Mouse (Mus musculus) heart, embryonic 16.5 days (tissue): Measurements from ENCODE around the gene BC107364. TPM values are rescaled to one million over a fixed set of nuclear protein-coding genes. Genes with fewer than 3 reads are reported as not detected.
"Not testable (repeated sequence)": the region's sequence is repeated elsewhere in the genome, so short reads cannot be mapped to it uniquely, and the experiment has no call there.

Experiments
- ATAC-seq: fragments of 200-750 bp; cut with Nextera tagmentation; replicated peaks from 2 replicates; pipeline ENCODE4 v1.8.0; 2017; ENCODE audit warnings: moderate number of reproducible peaks; ENCODE audit not compliant: insufficient read depth, low FRiP score; ENCODE audit errors: extremely low read depth
- H3K27ac ChIP-seq: fragments of 300-500 bp; sonication (generic); 2 replicates; pipeline ENCODE4 v1.5.1; 2014; ENCODE audit warnings: mild to moderate bottlenecking, low read length, control low read depth, moderate library complexity
- H3K27me3 ChIP-seq: fragments of 300-500 bp; sonication (generic); 2 replicates; pipeline ENCODE4 v1.6.1; 2014; ENCODE audit warnings: low read length, mixed read lengths; ENCODE audit not compliant: control insufficient read depth, insufficient read depth
- H3K36me3 ChIP-seq: fragments of 300-500 bp; sonication (generic); 2 replicates; pipeline ENCODE4 v1.6.1; 2014; ENCODE audit not compliant: control insufficient read depth, insufficient read depth
- H3K4me1 ChIP-seq: fragments of 300-500 bp; sonication (generic); 2 replicates; pipeline ENCODE4 v1.6.1; 2014; ENCODE audit warnings: low read length, mixed read lengths; ENCODE audit not compliant: control insufficient read depth, insufficient read depth
- H3K4me2 ChIP-seq: fragments of 300-500 bp; sonication (generic); 2 replicates; pipeline ENCODE4 v1.6.1; 2014; ENCODE audit warnings: low read depth, mild to moderate bottlenecking, control low read depth, low read length
- H3K4me3 ChIP-seq: fragments of 300-500 bp; sonication (generic); 2 replicates; pipeline ENCODE4 v1.5.1; 2014; ENCODE audit warnings: mild to moderate bottlenecking, control low read depth, low read length
- H3K9ac ChIP-seq: fragments of 300-500 bp; sonication (generic); 2 replicates; pipeline ENCODE4 v1.6.1; 2014; ENCODE audit warnings: low read length, control low read depth
- H3K9me3 ChIP-seq: fragments of 300-500 bp; sonication (generic); replicated peaks from 2 replicates; pipeline ENCODE4 v1.6.1; 2016; ENCODE audit warnings: low read length; ENCODE audit not compliant: control insufficient read depth
- WGBS: fragments of 180-500 bp; shearing (Covaris S2); extraction: QIAGEN DNeasy Blood & Tissue Kit; methylation state at CpG from one replicate; pipeline ENCODE4 v1.1.7; 2014; 5-methylcytosine and 5-hydroxymethylcytosine counted together
- polyA plus RNA-seq: library from polyadenylated mRNA; unstranded; fragments of >200 nt; fragmentation: Nextera tagmentation; extraction: Ambion mirVana; gene quantifications from 2 replicates; pipeline ENCODE4 v1.2.1, GENCODE M21; 2015

The BC107364 gene
- polyA plus RNA-seq, 1 experiment from 2014 or later: 1.3 TPM

DNA sequence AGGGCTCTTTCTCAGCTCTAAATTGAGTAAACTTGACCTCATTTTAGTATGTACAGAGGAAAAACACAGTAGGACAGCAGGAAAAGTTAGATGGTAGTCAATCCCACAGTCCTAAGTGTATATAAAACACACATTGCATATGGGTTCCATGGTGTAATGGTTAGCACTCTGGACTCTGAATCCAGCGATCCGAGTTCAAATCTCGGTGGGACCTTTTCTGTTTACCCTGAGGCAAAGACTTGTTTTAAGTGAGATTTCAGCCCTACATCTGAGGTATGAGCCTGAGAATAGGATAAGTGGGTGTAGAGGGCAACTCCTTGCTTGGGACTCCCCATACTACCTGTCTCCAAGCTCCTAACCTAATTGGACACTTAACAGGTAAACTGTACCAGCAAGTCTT is 27.1 kb upstream of the BC107364 start:
- H3K4me1 ChIP-seq: peaks cover 6% of the 10 kb centered on the region; the same call in 1 of the 2 replicates
- WGBS: 26% methylated on average over 3 of the region's 3 CpGs
- peaks cover 23% of the 10 kb centered on the region for H3K27me3 ChIP-seq
- no peaks in the 10 kb centered on the region for H3K36me3 ChIP-seq
- no peak for ATAC-seq
- H3K9me3 ChIP-seq: no peaks in the 10 kb centered on the region
- H3K9ac ChIP-seq: no peak overlapping the region
- no peak overlapping the region for H3K4me3 ChIP-seq
- H3K4me2 ChIP-seq: no peak overlapping the region
- H3K27ac ChIP-seq: no peak overlapping the region

DNA sequence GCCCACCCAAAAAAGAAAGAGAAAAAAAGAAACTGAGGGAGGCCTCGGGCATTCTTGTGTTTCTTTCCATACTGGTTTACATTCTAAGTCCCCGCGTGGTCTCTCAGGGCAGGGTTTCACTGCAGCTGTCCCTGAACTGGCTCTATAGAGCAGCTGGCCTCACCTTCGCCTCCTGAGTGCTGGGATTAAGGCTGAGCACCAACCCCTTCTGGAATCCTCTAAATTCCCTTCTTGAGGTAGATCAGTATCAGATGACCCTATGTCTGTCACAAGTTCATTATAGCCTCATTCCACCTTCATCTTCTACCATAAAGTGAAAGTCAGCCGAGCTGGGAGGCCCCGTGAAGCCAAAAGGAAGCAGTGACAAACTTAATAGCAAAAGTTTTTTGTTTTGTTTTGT is 25.5 kb upstream of the BC107364 start:
- Histone ChIP-seq H3K27me3 (peaks cover 27% of the 10 kb centered on the region), H3K36me3 (no peaks in the 10 kb centered on the region), H3K4me2 (no peak overlapping the region), H3K9me3 (no peaks in the 10 kb centered on the region), H3K4me3 (no peak overlapping the region), H3K9ac (no peak overlapping the region), H3K27ac (no peak overlapping the region), H3K4me1 (peaks cover 6% of the 10 kb centered on the region; the same call in 1 of the 2 replicates)
- no peak for ATAC-seq
- WGBS: 76% methylated on average over 6 of the region's 6 CpGs

DNA sequence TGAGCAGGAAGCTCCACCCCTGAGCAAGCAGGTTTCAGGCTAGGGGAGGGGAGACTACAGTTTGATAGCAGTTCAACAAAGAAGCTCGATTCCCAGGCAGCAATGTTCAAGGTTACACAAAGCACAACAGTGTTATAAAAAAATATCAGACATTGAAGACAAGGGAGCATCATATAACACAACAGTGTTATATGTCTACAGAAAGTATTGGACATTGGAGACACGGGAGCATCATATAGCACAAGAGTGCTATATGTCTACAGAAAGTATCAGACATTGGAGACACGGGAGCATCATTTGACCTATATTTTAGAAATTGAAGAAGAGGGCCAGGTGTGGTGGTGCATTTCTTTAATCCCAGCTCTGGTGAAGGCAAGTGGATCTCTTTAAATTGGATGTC is 25.0 kb upstream of the BC107364 start:
- no peak overlapping the region for H3K4me3 ChIP-seq
- H3K4me1 ChIP-seq: peaks cover 6% of the 10 kb centered on the region; the same call in 1 of the 2 replicates
- H3K4me2 ChIP-seq: no peak overlapping the region
- H3K9me3 ChIP-seq: no peaks in the 10 kb centered on the region
- ATAC-seq: no peak
- H3K36me3 ChIP-seq: no peaks in the 10 kb centered on the region
- no peak overlapping the region for H3K9ac ChIP-seq
- WGBS: 51% methylated on average over 3 of the region's 3 CpGs
- H3K27ac ChIP-seq: no peak overlapping the region
- peaks cover 29% of the 10 kb centered on the region for H3K27me3 ChIP-seq

DNA sequence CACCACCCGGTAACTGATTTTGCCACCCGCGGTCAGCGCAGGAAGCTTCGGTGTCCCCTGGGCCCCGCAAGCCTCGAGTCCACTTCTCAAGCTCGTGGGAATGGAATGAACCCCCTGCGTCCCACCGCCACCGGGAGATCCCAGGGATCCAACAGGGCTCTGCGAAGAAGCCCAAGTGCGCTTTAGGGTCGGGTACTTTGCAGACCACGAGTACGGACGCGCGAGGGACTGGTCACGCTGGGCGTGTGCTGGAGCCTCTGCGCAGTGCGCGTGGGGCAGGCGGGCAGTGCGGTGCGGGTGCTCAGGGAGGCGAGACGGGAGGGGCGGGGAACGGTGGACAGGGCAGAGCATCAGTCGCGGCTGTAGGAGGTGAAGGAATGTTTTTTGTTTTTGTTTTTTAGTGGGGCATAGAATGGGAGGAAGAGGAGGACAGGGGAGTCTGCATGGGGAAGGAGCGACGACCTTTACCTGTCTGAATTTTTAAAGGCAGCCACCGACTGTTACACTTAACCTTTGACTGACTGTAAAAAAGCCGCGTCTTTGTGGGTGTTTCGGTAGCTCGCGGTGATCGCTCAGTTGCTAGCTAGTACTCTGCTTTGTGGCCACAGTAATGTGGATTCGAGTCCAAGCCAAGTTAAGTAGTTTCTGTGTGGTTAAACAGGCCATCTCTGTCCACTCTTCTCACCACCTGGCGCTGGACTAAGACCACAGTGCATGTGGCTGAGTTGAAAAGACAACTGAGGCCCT is 23.0 kb upstream of the BC107364 start:
- ATAC-seq: no peak
- Histone ChIP-seq H3K36me3 (no peaks in the 10 kb centered on the region), H3K27ac (no peak overlapping the region), H3K9ac (peak overlapping the region; percentile 74), H3K4me1 (peaks cover 6% of the 10 kb centered on the region; the same call in 1 of the 2 replicates), H3K27me3 (peaks cover 34% of the 10 kb centered on the region), H3K4me2 (peak overlapping the region; percentile 99), H3K4me3 (peak overlapping the region; percentile 56), H3K9me3 (no peaks in the 10 kb centered on the region)
- WGBS: 2% methylated on average over 44 of the region's 44 CpGs

DNA sequence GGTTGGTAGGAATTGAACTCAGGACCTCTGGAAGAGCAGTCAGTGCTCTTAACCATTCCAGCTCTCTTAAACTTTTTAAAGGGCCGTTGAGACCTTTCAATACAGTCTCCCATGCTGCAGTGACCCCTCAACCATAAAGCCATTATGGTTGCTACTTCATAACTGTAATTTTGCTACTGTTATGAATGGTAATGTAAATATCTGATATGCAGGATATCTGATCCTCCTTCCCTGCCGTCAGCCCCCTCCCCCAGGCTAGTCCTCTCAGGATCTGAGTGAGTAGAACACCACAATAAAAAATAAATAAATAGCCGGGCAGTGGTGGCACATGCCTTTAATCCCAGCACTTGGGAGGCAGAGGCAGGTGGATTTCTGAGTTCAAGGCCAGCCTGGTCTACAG is 21.4 kb upstream of the BC107364 start:
- ATAC-seq, H3K9ac ChIP-seq, H3K4me1 ChIP-seq, H3K4me3 ChIP-seq, H3K36me3 ChIP-seq, H3K4me2 ChIP-seq, H3K27ac ChIP-seq, H3K9me3 ChIP-seq: not testable (repeated sequence)
- peaks cover 34% of the 10 kb centered on the region for H3K27me3 ChIP-seq
- 68% methylated on average over 3 of the region's 3 CpGs for WGBS

DNA sequence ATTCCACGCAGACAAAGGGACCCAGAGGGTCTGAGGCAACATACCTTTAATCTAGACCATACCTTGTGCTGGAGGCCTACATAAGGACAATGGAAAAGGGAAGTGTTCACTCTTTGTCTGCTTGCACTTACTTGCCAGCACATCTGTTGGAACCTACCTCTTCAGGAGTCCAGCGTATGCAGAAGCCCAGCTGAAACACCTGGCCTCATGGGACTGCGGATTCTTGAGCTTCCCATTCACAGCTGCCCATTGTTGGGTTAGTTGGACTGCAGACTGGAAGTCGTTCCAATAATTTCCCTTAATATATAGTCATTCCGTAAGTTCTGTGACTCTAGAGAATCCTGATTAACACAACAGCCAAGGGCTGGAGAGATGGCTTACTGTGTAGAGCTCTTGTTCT is 20.0 kb upstream of the BC107364 start:
- peaks cover 25% of the 10 kb centered on the region for H3K27me3 ChIP-seq
- H3K4me1 ChIP-seq: peaks cover 6% of the 10 kb centered on the region; the same call in 1 of the 2 replicates
- no peak overlapping the region for H3K27ac ChIP-seq
- H3K36me3 ChIP-seq: no peaks in the 10 kb centered on the region
- WGBS: 89% methylated on average over 5 of the region's 5 CpGs
- no peaks in the 10 kb centered on the region for H3K9me3 ChIP-seq
- H3K4me3 ChIP-seq: no peak overlapping the region
- no peak overlapping the region for H3K4me2 ChIP-seq
- no peak overlapping the region for H3K9ac ChIP-seq
- ATAC-seq: no peak

DNA sequence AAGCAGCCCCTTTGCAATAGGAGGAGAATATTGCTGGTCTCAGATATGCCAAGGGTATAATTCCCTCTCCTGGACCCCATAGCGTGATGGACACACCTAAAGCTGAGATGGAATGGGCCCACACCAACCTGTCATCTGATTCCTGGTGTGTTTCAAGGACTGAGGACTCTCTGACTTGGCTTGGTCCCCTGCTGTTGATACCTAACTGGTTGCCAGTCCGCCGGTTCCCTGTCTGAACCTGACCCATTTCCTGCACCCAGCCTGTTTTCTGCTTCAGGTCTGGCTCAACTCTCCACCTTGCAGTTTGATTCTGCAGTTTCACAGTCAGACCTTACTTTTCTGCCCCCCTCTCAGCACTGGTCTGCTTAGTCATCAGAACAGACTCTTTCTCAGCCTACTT is 17.5 kb upstream of the BC107364 start:
- ATAC-seq: no peak
- no peaks in the 10 kb centered on the region for H3K9me3 ChIP-seq
- H3K4me3 ChIP-seq: no peak overlapping the region
- no peaks in the 10 kb centered on the region for H3K4me1 ChIP-seq
- no peak overlapping the region for H3K27ac ChIP-seq
- no peak overlapping the region for H3K4me2 ChIP-seq
- WGBS: 69% methylated on average over 3 of the region's 3 CpGs
- no peak overlapping the region for H3K9ac ChIP-seq
- peaks cover 13% of the 10 kb centered on the region; the same call in 1 of the 2 replicates for H3K27me3 ChIP-seq
- no peaks in the 10 kb centered on the region for H3K36me3 ChIP-seq

DNA sequence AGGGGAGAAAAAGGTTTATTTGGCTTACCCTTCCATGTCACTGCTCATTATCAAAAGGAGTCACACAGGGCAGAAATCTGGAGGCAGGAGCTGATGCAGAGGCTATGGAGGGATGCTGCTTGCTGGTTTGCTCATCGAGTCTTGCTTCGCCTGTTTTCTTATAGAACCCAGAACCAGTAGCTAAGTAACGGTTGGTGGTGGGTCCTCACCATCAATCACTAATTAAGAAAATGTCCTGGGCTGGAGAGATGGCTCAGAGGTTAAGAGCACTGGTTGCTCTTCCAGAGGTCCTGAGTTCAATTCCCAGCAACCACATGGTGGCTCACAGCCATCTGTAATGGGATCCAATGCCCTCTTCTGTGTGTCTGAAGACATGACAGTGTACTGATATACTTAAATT is 16.2 kb upstream of the BC107364 start:
- WGBS: 91% methylated on average over 3 of the region's 3 CpGs
- H3K9me3 ChIP-seq, ATAC-seq, H3K27ac ChIP-seq, H3K4me2 ChIP-seq, H3K36me3 ChIP-seq, H3K4me1 ChIP-seq, H3K9ac ChIP-seq, H3K4me3 ChIP-seq: not testable (repeated sequence)
- peaks cover 11% of the 10 kb centered on the region; the same call in 1 of the 2 replicates for H3K27me3 ChIP-seq

DNA sequence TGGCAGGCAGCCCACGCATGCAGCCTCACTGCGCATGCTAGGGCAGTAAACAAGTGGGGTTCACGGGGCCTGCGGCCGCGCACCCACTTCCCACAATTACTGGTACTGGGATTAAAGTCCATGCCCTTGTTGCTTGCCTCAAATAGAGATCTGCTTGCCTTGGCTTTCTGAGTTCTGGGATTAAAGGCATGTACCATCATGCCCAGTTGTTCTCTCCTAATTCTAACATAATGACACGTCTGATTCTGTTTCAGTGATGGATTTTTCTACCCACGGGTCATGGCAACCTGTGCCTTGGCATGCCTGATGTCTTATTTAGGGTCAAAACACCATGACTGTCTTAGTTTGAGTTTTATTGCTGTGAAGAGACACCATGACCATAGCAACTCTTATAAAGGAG is 15.5 kb upstream of the BC107364 start:
- ATAC-seq: no peak

More for the DNA sequence above, 15.5 kb upstream of the BC107364 start:
- Histone ChIP-seq H3K9ac (no peak overlapping the region), H3K27ac (no peak overlapping the region), H3K27me3 (peaks cover 11% of the 10 kb centered on the region; the same call in 1 of the 2 replicates), H3K4me2 (no peak overlapping the region), H3K9me3 (no peaks in the 10 kb centered on the region), H3K4me3 (no peak overlapping the region), H3K4me1 (no peaks in the 10 kb centered on the region), H3K36me3 (no peaks in the 10 kb centered on the region)
- WGBS: 89% methylated on average over 8 of the region's 8 CpGs
